Mouse (Mus musculus) liver, embryonic 14.5 days (tissue): ENCODE measurements around the gene Rsph14.

Experiments used
- CTCF ChIP-seq: IDR thresholded peaks from 2 replicates; pipeline ENCODE4 v1.5.1; 2016; ENCODE audit warnings: antibody characterized with exemption, low read depth, control low read depth
- EP300 ChIP-seq: IDR thresholded peaks from 2 replicates; pipeline ENCODE4 v1.6.1; 2016; ENCODE audit warnings: antibody characterized with exemption, low read depth

DNA sequence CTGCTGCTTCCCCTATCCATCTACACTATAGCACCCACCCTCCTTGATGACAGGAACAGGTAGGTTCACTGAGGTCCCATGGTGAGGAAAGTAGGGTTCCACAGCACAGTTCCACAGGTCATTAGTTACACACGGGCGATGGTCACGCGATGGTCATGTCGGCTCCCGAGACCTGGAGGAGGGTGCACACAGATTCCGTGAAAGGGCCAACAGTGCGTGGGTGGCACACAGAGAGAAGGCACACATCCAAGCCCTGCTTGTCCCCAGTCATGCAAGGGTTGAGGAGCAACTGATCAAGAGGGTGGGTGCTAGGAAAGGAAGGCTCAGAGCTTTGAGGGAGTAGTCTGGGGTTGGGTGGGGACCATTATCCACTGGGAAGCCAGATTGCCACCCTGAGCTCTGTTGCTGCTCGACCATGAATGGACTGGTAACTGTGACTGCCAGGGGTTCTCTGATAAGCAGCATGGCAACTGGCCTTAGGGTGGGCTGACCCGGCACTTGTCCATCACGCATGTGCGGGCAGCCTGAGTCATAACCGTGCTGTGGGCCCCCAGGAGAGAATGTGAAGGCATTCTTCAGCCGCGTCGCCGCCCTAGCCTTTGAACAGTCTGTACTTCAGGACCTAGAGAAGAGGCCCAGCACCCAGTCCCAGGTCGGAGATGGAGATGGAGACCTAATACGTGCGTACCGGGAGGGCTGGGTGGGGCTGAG is 19.1 kb upstream of the Rsph14 start:
- TF ChIP-seq CTCF (no peak), EP300 (no peak)
